Mouse (Mus musculus): ENCODE measurements around the gene Bag2. TPM values are rescaled to one million over a fixed set of nuclear protein-coding genes. Genes with fewer than 3 reads are reported as not detected.

Gene Bag2
- 61.7 and 63.2 TPM in 2 replicates for polyA plus RNA-seq (2014; fragmentation: Nextera tagmentation; extraction: Ambion mirVana)

DNA sequence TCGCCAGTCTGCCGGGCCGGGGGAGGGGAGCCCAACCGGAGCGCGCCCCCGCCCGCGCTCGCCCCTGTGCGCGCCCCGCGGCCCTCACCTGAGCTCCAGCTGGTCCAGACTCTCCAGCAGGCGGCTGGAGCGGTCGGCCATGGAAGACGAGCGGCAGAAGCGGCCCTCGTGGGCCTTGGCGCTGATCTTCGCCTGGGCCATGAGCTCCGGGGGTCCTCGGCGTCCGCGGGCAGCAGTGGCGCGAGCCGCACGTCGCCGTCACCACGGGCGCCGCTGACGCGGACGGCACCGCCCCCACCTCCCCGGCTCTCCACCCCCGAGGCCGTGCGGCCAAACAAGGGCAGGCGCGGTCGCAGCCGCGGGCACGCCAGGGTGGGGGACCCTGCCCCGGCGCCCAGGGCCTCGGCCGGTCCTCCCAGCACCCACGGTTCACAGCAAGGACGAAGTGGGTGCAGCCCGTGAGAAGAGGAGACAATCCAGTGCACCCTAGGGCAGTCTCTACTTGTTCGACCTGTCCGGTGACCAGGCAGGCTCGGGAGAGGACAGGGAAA is at the start of gene Bag2:
Bag2 (minus strand) TSS at position 305 of the 551 bp plus-strand sequence.
- H3K27ac ChIP-seq (ENCODE audit: low read length), result peak within 1 kb of the TSS; percentile 61; the same call in 1 of the 2 replicates
- H3K36me3 ChIP-seq (ENCODE audit: control insufficient read depth, insufficient read depth, low read length), result peaks cover 4% of the 10 kb centered on the region; the same call in 1 of the 2 replicates
- H3K4me1 ChIP-seq (ENCODE audit: control insufficient read depth, insufficient read depth, low read length), result peaks cover 9% of the 10 kb centered on the region
- under 1% methylated on average over 61 of the region's 61 CpGs for whole genome bisulfite sequencing
- H3K27me3 ChIP-seq (ENCODE audit: control insufficient read depth, insufficient read depth, low read length), result no peaks in the 10 kb centered on the region
- H3K9me3 ChIP-seq (ENCODE audit: control insufficient read depth, low read depth, low read length), result no peaks in the 10 kb centered on the region
- H3K4me3 ChIP-seq (ENCODE audit: low read depth, low read length), result peak within 1 kb of the TSS; percentile 62
- ATAC-seq (ENCODE audit: insufficient number of reproducible peaks, insufficient read depth, low FRiP score, low read depth), result peak; percentile 87
- H3K9ac ChIP-seq (replicated peaks; ENCODE audit: low read depth, low read length), result peak within 1 kb of the TSS; percentile 76
- H3K4me2 ChIP-seq (replicated peaks; ENCODE audit: low read depth, low read length), result peak within 1 kb of the TSS; percentile 59

- Histone ChIP-seq H3K36me3 (ENCODE audit: control insufficient read depth, insufficient read depth, low read length) (peaks cover 57% of the 10 kb centered on the region), H3K4me2 (replicated peaks; ENCODE audit: low read depth, low read length) (no peak overlapping the region), H3K9me3 (ENCODE audit: control insufficient read depth, low read depth, low read length) (no peaks in the 10 kb centered on the region), H3K9ac (replicated peaks; ENCODE audit: low read depth, low read length) (no peak overlapping the region), H3K27ac (ENCODE audit: low read length) (no peak overlapping the region), H3K27me3 (ENCODE audit: control insufficient read depth, insufficient read depth, low read length) (no peaks in the 10 kb centered on the region), H3K4me1 (ENCODE audit: control insufficient read depth, insufficient read depth, low read length) (no peaks in the 10 kb centered on the region), H3K4me3 (ENCODE audit: low read depth, low read length) (no peak overlapping the region)
- no peak for ATAC-seq (ENCODE audit: insufficient number of reproducible peaks, insufficient read depth, low FRiP score, low read depth)
- 96% methylated on average over 2 of the region's 2 CpGs for WGBS
Measured at GRCm38 (mm10) chr1:33803323-33803722, 45.7 kb upstream of the Bag2 start.

DNA sequence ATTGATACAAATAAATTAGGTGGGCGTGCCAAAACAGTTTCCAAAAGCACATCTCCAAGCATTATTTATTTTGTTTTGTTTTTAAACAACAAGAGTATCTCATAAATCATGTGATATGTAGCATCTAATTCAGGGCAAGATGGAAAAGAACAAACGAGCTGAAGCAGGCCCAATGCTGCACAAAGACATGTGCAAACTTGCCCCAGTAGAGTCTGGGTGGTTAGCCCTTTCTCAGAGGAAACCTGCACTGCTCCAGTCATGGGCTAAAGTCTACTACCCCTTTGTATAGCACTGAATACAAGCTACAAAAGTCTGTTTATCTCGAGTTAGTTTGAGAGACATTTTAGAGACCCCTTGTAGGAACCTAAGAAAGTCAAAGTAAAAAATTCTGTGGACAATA is 42.0 kb upstream of the Bag2 start:
- H3K36me3 ChIP-seq (ENCODE audit: control insufficient read depth, insufficient read depth, low read length), result peaks cover 41% of the 10 kb centered on the region
- ATAC-seq (ENCODE audit: insufficient number of reproducible peaks, insufficient read depth, low FRiP score, low read depth), result no peak
- no peak overlapping the region for H3K9ac ChIP-seq (replicated peaks; ENCODE audit: low read depth, low read length)
- no peaks in the 10 kb centered on the region for H3K27me3 ChIP-seq (ENCODE audit: control insufficient read depth, insufficient read depth, low read length)
- H3K4me1 ChIP-seq (ENCODE audit: control insufficient read depth, insufficient read depth, low read length), result no peaks in the 10 kb centered on the region
- no peak overlapping the region for H3K4me2 ChIP-seq (replicated peaks; ENCODE audit: low read depth, low read length)
- no peak overlapping the region for H3K4me3 ChIP-seq (ENCODE audit: low read depth, low read length)
- WGBS, result 73% methylated on average over 3 of the region's 3 CpGs
- no peak overlapping the region for H3K27ac ChIP-seq (ENCODE audit: low read length)
- H3K9me3 ChIP-seq (ENCODE audit: control insufficient read depth, low read depth, low read length), result no peaks in the 10 kb centered on the region

- no peak overlapping the region for H3K9ac ChIP-seq (replicated peaks; ENCODE audit: low read depth, low read length)
- H3K4me1 ChIP-seq (ENCODE audit: control insufficient read depth, insufficient read depth, low read length), result no peaks in the 10 kb centered on the region
- ATAC-seq (ENCODE audit: insufficient number of reproducible peaks, insufficient read depth, low FRiP score, low read depth), result no peak
- H3K36me3 ChIP-seq (ENCODE audit: control insufficient read depth, insufficient read depth, low read length), result peaks cover 2% of the 10 kb centered on the region; the same call in 1 of the 2 replicates
- no peaks in the 10 kb centered on the region for H3K9me3 ChIP-seq (ENCODE audit: control insufficient read depth, low read depth, low read length)
- no peak overlapping the region for H3K4me3 ChIP-seq (ENCODE audit: low read depth, low read length)
- WGBS, result 36% methylated on average over 3 of the region's 3 CpGs
- no peaks in the 10 kb centered on the region for H3K27me3 ChIP-seq (ENCODE audit: control insufficient read depth, insufficient read depth, low read length)
- H3K4me2 ChIP-seq (replicated peaks; ENCODE audit: low read depth, low read length), result no peak overlapping the region
- H3K27ac ChIP-seq (ENCODE audit: low read length), result no peak overlapping the region
Measured at GRCm38 (mm10) chr1:33788493-33788892, 30.9 kb upstream of the Bag2 start.

DNA sequence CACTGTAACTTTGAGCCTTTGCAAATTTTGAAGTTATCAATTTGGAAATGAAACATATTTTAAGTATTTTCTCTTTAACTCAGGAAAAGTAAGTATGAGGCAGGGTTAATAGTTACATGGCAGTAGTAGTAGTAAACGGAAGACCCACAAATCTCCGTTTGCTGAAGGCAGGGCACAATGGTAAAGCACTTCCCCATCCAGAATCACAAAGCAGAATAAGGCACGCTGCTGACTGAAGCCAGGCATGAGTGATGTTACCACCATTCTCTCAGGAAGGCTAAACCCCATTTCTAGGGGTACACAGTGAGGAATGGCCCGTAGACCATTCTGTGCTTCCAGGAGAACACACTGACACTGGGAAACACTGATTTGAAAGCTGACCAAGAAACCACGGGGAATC is 30.5 kb upstream of the Bag2 start:
- Histone ChIP-seq H3K27ac (ENCODE audit: low read length) (no peak overlapping the region), H3K9ac (replicated peaks; ENCODE audit: low read depth, low read length) (no peak overlapping the region), H3K4me2 (replicated peaks; ENCODE audit: low read depth, low read length) (no peak overlapping the region), H3K27me3 (ENCODE audit: control insufficient read depth, insufficient read depth, low read length) (no peaks in the 10 kb centered on the region), H3K9me3 (ENCODE audit: control insufficient read depth, low read depth, low read length) (no peaks in the 10 kb centered on the region), H3K4me1 (ENCODE audit: control insufficient read depth, insufficient read depth, low read length) (no peaks in the 10 kb centered on the region), H3K36me3 (ENCODE audit: control insufficient read depth, insufficient read depth, low read length) (peaks cover 3% of the 10 kb centered on the region; the same call in 1 of the 2 replicates), H3K4me3 (ENCODE audit: low read depth, low read length) (no peak overlapping the region)
- WGBS, result 73% methylated on average over 5 of the region's 5 CpGs
- no peak for ATAC-seq (ENCODE audit: insufficient number of reproducible peaks, insufficient read depth, low FRiP score, low read depth)

GRCm38 (mm10) chr1:33784561-33784960 is 27.0 kb upstream of the Bag2 start:
- WGBS, result 94% methylated on average over 5 of the region's 5 CpGs
- H3K27ac ChIP-seq (ENCODE audit: low read length), result no peak overlapping the region
- no peak overlapping the region for H3K9ac ChIP-seq (replicated peaks; ENCODE audit: low read depth, low read length)
- H3K4me2 ChIP-seq (replicated peaks; ENCODE audit: low read depth, low read length), result no peak overlapping the region
- H3K36me3 ChIP-seq (ENCODE audit: control insufficient read depth, insufficient read depth, low read length), result peaks cover 9% of the 10 kb centered on the region
- no peaks in the 10 kb centered on the region for H3K9me3 ChIP-seq (ENCODE audit: control insufficient read depth, low read depth, low read length)
- no peaks in the 10 kb centered on the region for H3K4me1 ChIP-seq (ENCODE audit: control insufficient read depth, insufficient read depth, low read length)
- ATAC-seq (ENCODE audit: insufficient number of reproducible peaks, insufficient read depth, low FRiP score, low read depth), result no peak
- no peaks in the 10 kb centered on the region for H3K27me3 ChIP-seq (ENCODE audit: control insufficient read depth, insufficient read depth, low read length)
- H3K4me3 ChIP-seq (ENCODE audit: low read depth, low read length), result no peak overlapping the region

- Histone ChIP-seq H3K9ac (replicated peaks; ENCODE audit: low read depth, low read length) (no peak overlapping the region), H3K27ac (ENCODE audit: low read length) (no peak overlapping the region), H3K4me3 (ENCODE audit: low read depth, low read length) (no peak overlapping the region), H3K4me2 (replicated peaks; ENCODE audit: low read depth, low read length) (no peak overlapping the region), H3K36me3 (ENCODE audit: control insufficient read depth, insufficient read depth, low read length) (peaks cover 13% of the 10 kb centered on the region; the same call in 1 of the 2 replicates), H3K27me3 (ENCODE audit: control insufficient read depth, insufficient read depth, low read length) (no peaks in the 10 kb centered on the region), H3K9me3 (ENCODE audit: control insufficient read depth, low read depth, low read length) (no peaks in the 10 kb centered on the region), H3K4me1 (ENCODE audit: control insufficient read depth, insufficient read depth, low read length) (no peaks in the 10 kb centered on the region)
- no peak for ATAC-seq (ENCODE audit: insufficient number of reproducible peaks, insufficient read depth, low FRiP score, low read depth)
- WGBS, result 86% methylated on average over 14 of the region's 14 CpGs
Measured at GRCm38 (mm10) chr1:33776175-33776611, 18.6 kb upstream of the Bag2 start.

DNA sequence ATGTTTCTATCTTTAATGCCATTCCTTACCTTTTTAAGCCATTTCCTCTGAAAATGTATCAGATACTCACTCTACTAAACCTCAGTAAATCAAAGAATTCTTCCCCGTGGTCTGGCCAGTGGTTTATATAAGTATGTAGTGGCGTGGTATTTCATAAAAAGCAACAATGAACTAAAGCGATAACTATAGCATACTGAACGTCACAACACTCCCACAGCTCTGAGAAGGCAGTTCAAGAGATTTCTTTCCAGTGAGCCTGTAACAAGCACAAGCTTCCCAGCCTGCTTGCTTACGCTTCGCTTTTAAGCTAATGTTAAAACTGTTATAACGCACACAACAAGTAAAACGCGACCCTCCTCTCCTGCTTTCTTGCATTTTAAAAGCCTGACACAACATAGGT is 14.5 kb upstream of the Bag2 start:
- no peaks in the 10 kb centered on the region for H3K27me3 ChIP-seq (ENCODE audit: control insufficient read depth, insufficient read depth, low read length)
- no peak overlapping the region for H3K4me2 ChIP-seq (replicated peaks; ENCODE audit: low read depth, low read length)
- peaks cover 26% of the 10 kb centered on the region for H3K36me3 ChIP-seq (ENCODE audit: control insufficient read depth, insufficient read depth, low read length)
- no peak overlapping the region for H3K27ac ChIP-seq (ENCODE audit: low read length)
- ATAC-seq (ENCODE audit: insufficient number of reproducible peaks, insufficient read depth, low FRiP score, low read depth), result no peak
- WGBS, result 91% methylated on average over 9 of the region's 9 CpGs
- H3K9me3 ChIP-seq (ENCODE audit: control insufficient read depth, low read depth, low read length), result no peaks in the 10 kb centered on the region
- H3K9ac ChIP-seq (replicated peaks; ENCODE audit: low read depth, low read length), result no peak overlapping the region
- H3K4me3 ChIP-seq (ENCODE audit: low read depth, low read length), result no peak overlapping the region
- H3K4me1 ChIP-seq (ENCODE audit: control insufficient read depth, insufficient read depth, low read length), result no peaks in the 10 kb centered on the region

- H3K27me3 ChIP-seq (ENCODE audit: control insufficient read depth, insufficient read depth, low read length), result no peaks in the 10 kb centered on the region
- H3K9me3 ChIP-seq (ENCODE audit: control insufficient read depth, low read depth, low read length), result no peaks in the 10 kb centered on the region
- H3K27ac ChIP-seq (ENCODE audit: low read length), result no peak overlapping the region
- peaks cover 23% of the 10 kb centered on the region for H3K36me3 ChIP-seq (ENCODE audit: control insufficient read depth, insufficient read depth, low read length)
- H3K4me2 ChIP-seq (replicated peaks; ENCODE audit: low read depth, low read length), result no peak overlapping the region
- no peaks in the 10 kb centered on the region for H3K4me1 ChIP-seq (ENCODE audit: control insufficient read depth, insufficient read depth, low read length)
- no peak overlapping the region for H3K4me3 ChIP-seq (ENCODE audit: low read depth, low read length)
- no peak for ATAC-seq (ENCODE audit: insufficient number of reproducible peaks, insufficient read depth, low FRiP score, low read depth)
- 94% methylated on average over 10 of the region's 10 CpGs for WGBS
- no peak overlapping the region for H3K9ac ChIP-seq (replicated peaks; ENCODE audit: low read depth, low read length)
Measured at GRCm38 (mm10) chr1:33771621-33772020, 14.0 kb upstream of the Bag2 start.

Data from stomach, embryonic 14.5 days (tissue).